Mouse (Mus musculus): ENCODE results near the gene Galnt4.

Gene Galnt4

GRCm38 (mm10) chr10:99161987-99162582, 54.1 kb downstream of the Galnt4 start:
- no peak for DNase-seq
